Mouse (Mus musculus) liver, postnatal 0 days (tissue): ENCODE results near the gene Pex16. TPM values are rescaled to one million over a fixed set of nuclear protein-coding genes. Genes with fewer than 3 reads are reported as not detected.

Source experiments
- ATAC-seq: fragments of 200-750 bp; cut with Nextera tagmentation; 2 replicates; pipeline ENCODE4 v1.8.0; 2017; ENCODE audit warnings: mild to moderate bottlenecking, moderate library complexity
- DNase-seq: peaks from one replicate; pipeline ENCODE4 v3.0.0-alpha.2; 2016
- H3K27ac ChIP-seq: fragments of 300-500 bp; sonication (generic); 2 replicates; pipeline ENCODE4 v1.5.1; 2014; ENCODE audit warnings: antibody characterized with exemption, moderate library complexity, mild to moderate bottlenecking, low read depth
- H3K27me3 ChIP-seq: fragments of 300-500 bp; sonication (generic); 2 replicates; pipeline ENCODE4 v1.6.1; 2014; ENCODE audit warnings: low read length, control low read depth, mixed read lengths; ENCODE audit not compliant: insufficient read depth
- H3K36me3 ChIP-seq: fragments of 300-500 bp; sonication (generic); replicated peaks from 2 replicates; pipeline ENCODE4 v1.6.1; 2014; ENCODE audit warnings: mild to moderate bottlenecking, control low read depth, low read length, moderate library complexity, mixed read lengths; ENCODE audit not compliant: insufficient read depth
- H3K4me1 ChIP-seq: fragments of 300-500 bp; sonication (generic); 2 replicates; pipeline ENCODE4 v1.6.1; 2014; ENCODE audit warnings: antibody characterized with exemption, mild to moderate bottlenecking, control low read depth; ENCODE audit not compliant: insufficient read depth
- H3K4me2 ChIP-seq: fragments of 300-500 bp; sonication (generic); 2 replicates; pipeline ENCODE4 v1.6.1; 2014; ENCODE audit warnings: low read depth, mild to moderate bottlenecking, low read length, moderate library complexity, mixed read lengths
- H3K4me3 ChIP-seq: fragments of 300-500 bp; sonication (generic); 2 replicates; pipeline ENCODE4 v1.5.1; 2014; ENCODE audit warnings: low read depth, low read length
- H3K9ac ChIP-seq: fragments of 300-500 bp; sonication (generic); replicated peaks from 2 replicates; pipeline ENCODE4 v1.6.1; 2014; ENCODE audit warnings: mild to moderate bottlenecking, moderate library complexity
- H3K9me3 ChIP-seq: fragments of 300-500 bp; sonication (generic); 2 replicates; pipeline ENCODE4 v1.6.1; 2016; ENCODE audit warnings: mild to moderate bottlenecking, control low read depth, low read length, mixed read lengths
- CTCF ChIP-seq: sonication (generic); IDR thresholded peaks from 2 replicates; pipeline ENCODE4 v1.5.1; 2016; ENCODE audit warnings: antibody characterized with exemption, low read depth
- EP300 ChIP-seq: IDR thresholded peaks from 2 replicates; pipeline ENCODE4 v1.6.1; 2016; ENCODE audit warnings: antibody characterized with exemption, low read depth, mild to moderate bottlenecking
- WGBS: fragments of 180-500 bp; shearing (Covaris S2); extraction: QIAGEN DNeasy Blood & Tissue Kit; methylation state at CpG from one replicate; pipeline ENCODE4 v1.1.7; 2014; ENCODE audit not compliant: insufficient replicate concordance; 5-methylcytosine and 5-hydroxymethylcytosine counted together
- polyA plus RNA-seq: library from polyadenylated mRNA; unstranded; fragments of >200 nt; fragmentation: Nextera tagmentation; extraction: Ambion mirVana; gene quantifications from 2 replicates; pipeline ENCODE4 v1.2.1, GENCODE M21; 2015

Pex16 gene
- polyA plus RNA-seq, 1 experiment from 2014 or later = 90.6 TPM

GRCm38 (mm10) chr2:92377320-92377719 is 2.8 kb downstream of the Pex16 start:
- 93% methylated on average over 7 of the region's 7 CpGs for WGBS
- Histone ChIP-seq H3K9ac (no peak overlapping the region), H3K9me3 (no peaks in the 10 kb centered on the region), H3K36me3 (peaks cover 49% of the 10 kb centered on the region), H3K27ac (no peak overlapping the region), H3K4me1 (peaks cover 14% of the 10 kb centered on the region), H3K27me3 (no peaks in the 10 kb centered on the region), H3K4me2 (no peak overlapping the region), H3K4me3 (no peak overlapping the region)
- ATAC-seq (no peak), DNase-seq (no peak)
- TF ChIP-seq CTCF (no peak), EP300 (no peak)

- ATAC-seq = no peak
- DNase-seq = no peak
- Histone ChIP-seq H3K27me3 (no peaks in the 10 kb centered on the region), H3K9me3 (no peaks in the 10 kb centered on the region), H3K4me1 (peaks cover 10% of the 10 kb centered on the region), H3K4me3 (no peak overlapping the region), H3K4me2 (no peak overlapping the region), H3K27ac (no peak overlapping the region), H3K9ac (no peak overlapping the region), H3K36me3 (peaks cover 53% of the 10 kb centered on the region)
- TF ChIP-seq EP300 (no peak), CTCF (no peak)
- 79% methylated on average over 17 of the region's 17 CpGs for WGBS
These were observed 5.5 kb downstream of the Pex16 start for GRCm38 (mm10) chr2:92379783-92380494.

GRCm38 (mm10) chr2:92380495-92381050 is 6.1 kb downstream of the Pex16 start:
- Histone ChIP-seq H3K27ac (no peak overlapping the region), H3K9ac (no peak overlapping the region), H3K27me3 (no peaks in the 10 kb centered on the region), H3K4me3 (no peak overlapping the region), H3K36me3 (peaks cover 53% of the 10 kb centered on the region), H3K4me1 (peaks cover 10% of the 10 kb centered on the region), H3K9me3 (no peaks in the 10 kb centered on the region), H3K4me2 (no peak overlapping the region)
- no peak for ATAC-seq
- DNase-seq = no peak
- WGBS = 74% methylated on average over 6 of the region's 6 CpGs
- TF ChIP-seq CTCF = no peak
- TF ChIP-seq EP300 = no peak

- TF ChIP-seq CTCF (no peak), EP300 (no peak)
- H3K4me2 ChIP-seq = no peak overlapping the region
- no peak overlapping the region for H3K9ac ChIP-seq
- H3K27ac ChIP-seq = no peak overlapping the region
- H3K4me1 ChIP-seq = peaks cover 4% of the 10 kb centered on the region; the same call in 1 of the 2 replicates
- no peaks in the 10 kb centered on the region for H3K27me3 ChIP-seq
- peaks cover 53% of the 10 kb centered on the region for H3K36me3 ChIP-seq
- H3K9me3 ChIP-seq = no peaks in the 10 kb centered on the region
- WGBS = 77% methylated on average over 5 of the region's 5 CpGs
- DNase-seq (no peak), ATAC-seq (no peak)
- H3K4me3 ChIP-seq = no peak overlapping the region
These were observed 6.7 kb downstream of the Pex16 start for GRCm38 (mm10) chr2:92381161-92381560.

GRCm38 (mm10) chr2:92381901-92382588 is 7.6 kb downstream of the Pex16 start, which contains the start of gene 1700029I15Rik:
Gene 1700029I15Rik, plus strand, starts transcription at chr2:92382538.
- no peak within 1 kb of the TSS for H3K9ac ChIP-seq
- 87% methylated on average over 5 of the region's 5 CpGs for WGBS

GRCm38 (mm10) chr2:92382759-92383158 is 8.3 kb downstream of the Pex16 start:
- ATAC-seq = no peak
- no peaks in the 10 kb centered on the region for H3K9me3 ChIP-seq
- H3K27ac ChIP-seq = no peak overlapping the region
- no peak for DNase-seq
- H3K36me3 ChIP-seq = peaks cover 47% of the 10 kb centered on the region
- peaks cover 6% of the 10 kb centered on the region; the same call in 1 of the 2 replicates for H3K27me3 ChIP-seq
- H3K4me2 ChIP-seq = no peak overlapping the region
- TF ChIP-seq CTCF (no peak), EP300 (no peak)
- no peaks in the 10 kb centered on the region for H3K4me1 ChIP-seq
- 80% methylated on average over 4 of the region's 4 CpGs for WGBS
- H3K9ac ChIP-seq = no peak overlapping the region
- H3K4me3 ChIP-seq = no peak overlapping the region

More at GRCm38 (mm10) chr2:92381901-92382588, 7.6 kb downstream of the Pex16 start, which contains the start of gene 1700029I15Rik:
- Histone ChIP-seq H3K4me1 (0 out of 2 replicates have a peak, but pooled peaks cover 1% of the 10 kb centered on the region), H3K4me3 (no peak within 1 kb of the TSS), H3K9me3 (no peaks in the 10 kb centered on the region), H3K27me3 (no peaks in the 10 kb centered on the region), H3K36me3 (peaks cover 53% of the 10 kb centered on the region), H3K27ac (no peak within 1 kb of the TSS), H3K4me2 (no peak within 1 kb of the TSS)
- TF ChIP-seq CTCF = no peak
- DNase-seq = no peak
- ATAC-seq = no peak
